Mouse (Mus musculus) midbrain, embryonic 15.5 days (tissue): Measurements from ENCODE around the gene Hspg2. TPM values are rescaled to one million over a fixed set of nuclear protein-coding genes. Genes with fewer than 3 reads are reported as not detected.
"Not testable (repeated sequence)": the region's sequence is repeated elsewhere in the genome, so short reads cannot be mapped to it uniquely, and the experiment has no call there.

Experiments
- ATAC-seq: fragments of 200-750 bp; cut with Nextera tagmentation; replicated peaks from 2 replicates; pipeline ENCODE4 v1.8.0; 2017; ENCODE audit warnings: moderate TSS enrichment
- H3K27ac ChIP-seq: fragments of 300-500 bp; sonication (generic); 2 replicates; pipeline ENCODE4 v1.5.1; 2015; ENCODE audit warnings: mild to moderate bottlenecking, inconsistent platforms
- H3K27me3 ChIP-seq: fragments of 300-500 bp; sonication (generic); replicated peaks from 2 replicates; pipeline ENCODE4 v1.6.1; 2015; ENCODE audit warnings: inconsistent platforms
- H3K36me3 ChIP-seq: fragments of 300-500 bp; sonication (generic); replicated peaks from 2 replicates; pipeline ENCODE4 v1.6.1; 2015; ENCODE audit warnings: inconsistent platforms
- H3K4me1 ChIP-seq: fragments of 300-500 bp; sonication (generic); 2 replicates; pipeline ENCODE4 v1.6.1; 2015; ENCODE audit warnings: inconsistent platforms
- H3K4me2 ChIP-seq: fragments of 300-500 bp; sonication (generic); 2 replicates; pipeline ENCODE4 v1.6.1; 2015; ENCODE audit warnings: inconsistent platforms, mild to moderate bottlenecking, moderate library complexity
- H3K4me3 ChIP-seq: fragments of 300-500 bp; sonication (generic); 2 replicates; pipeline ENCODE4 v1.5.1; 2015; ENCODE audit warnings: mild to moderate bottlenecking, inconsistent platforms
- H3K9ac ChIP-seq: fragments of 300-500 bp; sonication (generic); 2 replicates; pipeline ENCODE4 v1.6.1; 2015; ENCODE audit warnings: mild to moderate bottlenecking, inconsistent platforms
- H3K9me3 ChIP-seq: fragments of 300-500 bp; sonication (generic); 2 replicates; pipeline ENCODE4 v1.6.1; 2016; ENCODE audit warnings: inconsistent platforms
- WGBS: fragments of 180-500 bp; shearing (Covaris S2); methylation state at CpG from one replicate; pipeline ENCODE4 v1.1.7; 2015; ENCODE audit warnings: mixed read lengths; 5-methylcytosine and 5-hydroxymethylcytosine counted together
- polyA plus RNA-seq: library from polyadenylated mRNA; unstranded; fragments of >200 nt; fragmentation: Nextera tagmentation; extraction: Ambion mirVana; gene quantifications from 2 replicates; pipeline ENCODE4 v1.2.1, GENCODE M21; 2015

The Hspg2 gene
- polyA plus RNA-seq = 4.0 and 4.1 TPM in 2 replicates

- Histone ChIP-seq H3K9ac (peak within 1 kb of the TSS; percentile 56), H3K36me3 (no peaks in the 10 kb centered on the region), H3K27ac (peak within 1 kb of the TSS; percentile 38; the same call in 1 of the 2 replicates), H3K4me1 (peaks cover 22% of the 10 kb centered on the region), H3K27me3 (peaks cover 8% of the 10 kb centered on the region; the same call in 1 of the 2 replicates), H3K4me3 (peak within 1 kb of the TSS; percentile 54), H3K9me3 (no peaks in the 10 kb centered on the region), H3K4me2 (peak within 1 kb of the TSS; percentile 99)
- ATAC-seq = peak; percentile 90
- WGBS = under 1% methylated on average over 53 of the region's 72 CpGs
These were observed at the start of gene Hspg2 for GRCm38 (mm10) chr4:137468260-137469080. Gene Hspg2 (plus strand): TSS chr4:137468769.

- H3K27ac ChIP-seq = no peak within 1 kb of the TSS
- ATAC-seq = no peak
- H3K9ac ChIP-seq = no peak within 1 kb of the TSS
- no peaks in the 10 kb centered on the region for H3K36me3 ChIP-seq
- H3K9me3 ChIP-seq = no peaks in the 10 kb centered on the region
- H3K4me3 ChIP-seq = no peak within 1 kb of the TSS
- H3K27me3 ChIP-seq = no peaks in the 10 kb centered on the region
- no peak within 1 kb of the TSS for H3K4me2 ChIP-seq
- WGBS = 96% methylated on average over 4 of the region's 4 CpGs
- H3K4me1 ChIP-seq = no peaks in the 10 kb centered on the region
These were observed 38.1 kb upstream of the Hspg2 start, which contains the start of gene Cela3b for GRCm38 (mm10) chr4:137430502-137430901. Gene Cela3b (minus strand): TSS chr4:137430540.

GRCm38 (mm10) chr4:137432700-137433550, 35.6 kb upstream of the Hspg2 start:
- H3K27me3 ChIP-seq, H3K4me1 ChIP-seq, ATAC-seq, H3K4me2 ChIP-seq, H3K4me3 ChIP-seq, H3K27ac ChIP-seq, H3K9me3 ChIP-seq, H3K9ac ChIP-seq, H3K36me3 ChIP-seq: not testable (repeated sequence)
- 83% methylated on average over 10 of the region's 10 CpGs for WGBS

GRCm38 (mm10) chr4:137436979-137437669, 31.4 kb upstream of the Hspg2 start:
- Histone ChIP-seq H3K9me3 (no peaks in the 10 kb centered on the region), H3K9ac (no peak overlapping the region), H3K27ac (no peak overlapping the region), H3K4me2 (no peak overlapping the region), H3K36me3 (no peaks in the 10 kb centered on the region), H3K27me3 (no peaks in the 10 kb centered on the region), H3K4me1 (no peaks in the 10 kb centered on the region), H3K4me3 (no peak overlapping the region)
- 91% methylated on average over 8 of the region's 8 CpGs for WGBS
- no peak for ATAC-seq

DNA sequence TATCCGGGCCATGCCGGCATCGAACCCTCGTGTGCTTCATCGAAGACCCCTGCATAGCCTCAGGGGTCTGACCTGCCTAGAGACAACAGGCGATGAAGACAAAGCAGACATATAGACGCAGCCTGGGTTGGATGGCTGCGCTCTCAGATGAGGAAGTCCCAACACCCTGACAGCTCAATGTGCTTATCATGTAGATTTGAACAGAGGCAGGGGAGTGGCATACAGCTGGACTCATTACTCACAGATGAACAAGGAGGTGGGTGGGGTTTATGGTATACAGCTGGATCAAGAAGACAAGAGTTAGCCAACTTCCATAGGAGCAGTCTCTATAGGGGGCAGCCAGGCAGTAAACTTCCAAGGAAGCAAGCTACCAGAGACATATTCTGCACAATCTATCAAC, 29.7 kb upstream of the Hspg2 start:
- WGBS = 89% methylated on average over 8 of the region's 8 CpGs
- H3K4me2 ChIP-seq = no peak overlapping the region

GRCm38 (mm10) chr4:137441332-137441731, 27.2 kb upstream of the Hspg2 start:
- 83% methylated on average over 4 of the region's 4 CpGs for WGBS
- Histone ChIP-seq H3K4me2 (no peak overlapping the region), H3K36me3 (no peaks in the 10 kb centered on the region), H3K4me3 (no peak overlapping the region), H3K4me1 (no peaks in the 10 kb centered on the region), H3K27ac (no peak overlapping the region), H3K9ac (no peak overlapping the region), H3K27me3 (no peaks in the 10 kb centered on the region), H3K9me3 (no peaks in the 10 kb centered on the region)
- no peak for ATAC-seq

More for the DNA sequence above, 29.7 kb upstream of the Hspg2 start:
- Histone ChIP-seq H3K9ac (no peak overlapping the region), H3K9me3 (no peaks in the 10 kb centered on the region), H3K27me3 (no peaks in the 10 kb centered on the region), H3K27ac (no peak overlapping the region), H3K4me1 (no peaks in the 10 kb centered on the region), H3K36me3 (no peaks in the 10 kb centered on the region), H3K4me3 (no peak overlapping the region)
- ATAC-seq = no peak

DNA sequence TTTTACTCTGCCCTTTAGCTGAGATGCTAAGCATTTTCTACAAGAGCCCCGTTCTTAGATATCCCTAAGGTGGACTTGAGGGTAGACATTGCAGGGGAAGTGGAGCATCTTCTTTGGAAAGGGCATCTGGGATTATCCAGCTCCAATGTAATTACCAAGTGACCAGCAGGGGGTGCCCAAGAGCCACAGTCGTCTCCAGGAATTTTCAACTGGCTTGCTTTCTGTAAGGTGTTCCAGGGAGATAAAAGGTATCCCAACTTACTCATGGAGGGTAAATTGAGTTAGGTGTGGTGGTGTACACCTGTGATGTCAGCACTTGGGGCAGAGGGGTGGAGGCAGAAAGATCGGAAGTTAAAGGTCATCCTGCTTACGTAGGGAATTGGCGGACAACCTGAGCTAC, 24.9 kb upstream of the Hspg2 start:
- 30% methylated on average over 5 of the region's 5 CpGs for WGBS
- peak overlapping the region; percentile 19; the same call in 1 of the 2 replicates for H3K4me2 ChIP-seq
- no peak overlapping the region for H3K27ac ChIP-seq
- no peaks in the 10 kb centered on the region for H3K9me3 ChIP-seq
- H3K4me1 ChIP-seq = peaks cover 7% of the 10 kb centered on the region
- H3K36me3 ChIP-seq = no peaks in the 10 kb centered on the region
- no peak for ATAC-seq
- no peak overlapping the region for H3K4me3 ChIP-seq
- no peak overlapping the region for H3K9ac ChIP-seq
- H3K27me3 ChIP-seq = no peaks in the 10 kb centered on the region

DNA sequence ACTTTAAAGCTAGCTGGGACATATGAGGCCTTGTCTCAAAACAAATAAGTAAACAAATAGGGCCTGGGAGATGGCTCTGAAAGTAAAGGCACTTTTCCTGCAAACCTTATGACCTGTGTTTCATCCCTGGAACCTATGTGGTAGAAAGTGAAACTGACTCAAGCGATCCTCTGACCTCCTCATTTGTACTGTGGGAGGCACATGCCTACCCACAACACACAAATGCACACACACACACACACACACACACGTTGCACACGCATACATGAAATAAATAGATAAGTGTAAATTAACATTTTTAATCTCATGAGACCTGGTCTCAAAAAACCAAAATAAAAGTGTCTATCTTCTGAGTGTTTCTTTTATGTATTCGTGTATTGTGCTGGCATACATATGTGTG, 22.7 kb upstream of the Hspg2 start:
- Histone ChIP-seq H3K9ac (no peak overlapping the region), H3K4me2 (no peak overlapping the region), H3K27ac (no peak overlapping the region), H3K27me3 (no peaks in the 10 kb centered on the region), H3K4me1 (peaks cover 10% of the 10 kb centered on the region), H3K36me3 (no peaks in the 10 kb centered on the region), H3K4me3 (no peak overlapping the region), H3K9me3 (no peaks in the 10 kb centered on the region)
- ATAC-seq = no peak
- 95% methylated on average over 4 of the region's 4 CpGs for WGBS

DNA sequence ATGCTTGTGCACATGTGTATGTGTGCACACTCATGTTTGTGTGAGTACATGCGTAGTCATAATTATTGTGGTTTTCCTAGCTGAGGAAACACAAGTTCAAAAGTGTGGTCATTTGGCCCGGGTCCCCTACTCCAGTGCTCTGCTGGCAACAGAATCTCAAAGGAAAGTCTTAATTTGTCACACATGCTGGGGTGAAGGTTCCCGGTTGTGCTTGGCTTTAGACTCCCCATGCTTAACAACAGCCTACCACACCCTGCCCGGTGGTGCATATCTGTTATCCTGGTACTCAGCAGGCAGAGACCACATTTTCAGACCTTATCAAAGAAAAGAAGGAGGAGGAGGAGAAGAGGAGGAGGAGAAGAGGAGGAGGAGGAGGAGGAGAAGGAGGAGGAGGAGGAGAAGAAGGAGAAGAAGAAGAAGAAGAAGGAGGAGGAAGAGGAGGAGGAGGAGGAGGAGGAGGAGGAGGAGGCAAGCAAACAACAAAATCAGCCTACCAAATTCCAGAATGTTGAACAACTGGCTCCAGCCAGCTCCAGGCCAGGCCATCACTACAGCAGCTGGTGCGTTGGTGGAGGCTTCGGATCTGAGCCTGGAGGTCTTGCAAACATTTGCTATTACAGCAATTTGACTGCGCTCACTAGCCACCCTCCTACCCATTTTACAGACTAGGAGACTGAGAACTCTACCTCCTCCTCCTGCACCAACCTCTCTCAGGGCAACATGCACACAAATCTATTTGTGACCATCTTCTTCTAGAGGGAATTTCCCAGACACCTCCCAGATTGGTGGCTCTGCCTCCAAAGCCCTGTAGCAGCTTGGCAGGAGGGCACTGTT, 21.0 kb upstream of the Hspg2 start:
- WGBS = 60% methylated on average over 7 of the region's 7 CpGs
- Histone ChIP-seq H3K4me1 (peaks cover 10% of the 10 kb centered on the region), H3K27ac (no peak overlapping the region)

DNA sequence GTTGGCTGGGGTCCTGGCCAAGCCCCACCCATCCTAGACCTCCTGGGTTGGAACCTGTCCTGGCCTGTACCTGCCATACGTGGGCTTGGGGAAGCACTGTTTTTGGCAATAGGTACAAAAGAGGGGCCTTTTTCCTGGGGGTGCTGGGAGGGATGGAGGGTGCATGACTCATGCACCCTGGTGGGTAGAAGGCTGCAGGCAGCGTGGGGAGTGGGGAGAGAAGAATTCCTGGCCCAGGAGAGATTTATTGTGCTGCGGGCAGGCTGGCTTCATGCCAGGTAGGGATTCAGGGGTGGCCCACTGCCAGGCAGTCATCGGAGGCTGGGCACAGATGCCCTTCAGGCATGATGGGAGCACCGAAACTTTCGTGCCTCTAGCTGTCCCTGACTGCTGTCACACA, 20.4 kb upstream of the Hspg2 start:
- no peak for ATAC-seq
- Histone ChIP-seq H3K36me3 (no peaks in the 10 kb centered on the region), H3K9ac (0 out of 2 replicates have a peak overlapping the region, but pooled peaks have one; percentile 6), H3K27me3 (no peaks in the 10 kb centered on the region), H3K4me1 (peaks cover 10% of the 10 kb centered on the region), H3K4me2 (no peak overlapping the region), H3K4me3 (no peak overlapping the region), H3K27ac (no peak overlapping the region), H3K9me3 (no peaks in the 10 kb centered on the region)
- WGBS = 38% methylated on average over 6 of the region's 6 CpGs

More for the DNA sequence above, 21.0 kb upstream of the Hspg2 start:
- ATAC-seq = no peak
- Histone ChIP-seq H3K9ac (no peak overlapping the region), H3K4me2 (no peak overlapping the region), H3K36me3 (no peaks in the 10 kb centered on the region), H3K4me3 (no peak overlapping the region), H3K9me3 (no peaks in the 10 kb centered on the region), H3K27me3 (no peaks in the 10 kb centered on the region)

- ATAC-seq = no peak
- no peak overlapping the region for H3K4me2 ChIP-seq
- WGBS = 44% methylated on average over 2 of the region's 2 CpGs
These were observed 19.9 kb upstream of the Hspg2 start for GRCm38 (mm10) chr4:137448641-137449040.

More at GRCm38 (mm10) chr4:137448641-137449040, 19.9 kb upstream of the Hspg2 start:
- H3K4me1 ChIP-seq = peaks cover 10% of the 10 kb centered on the region
- H3K27me3 ChIP-seq = no peaks in the 10 kb centered on the region
- no peak overlapping the region for H3K4me3 ChIP-seq
- no peaks in the 10 kb centered on the region for H3K9me3 ChIP-seq
- H3K9ac ChIP-seq = 0 out of 2 replicates have a peak overlapping the region, but pooled peaks have one; percentile 6
- H3K27ac ChIP-seq = no peak overlapping the region
- H3K36me3 ChIP-seq = no peaks in the 10 kb centered on the region
